Mouse (Mus musculus): Measurements from ENCODE around the gene Kiss1r.
"Not testable (repeated sequence)": the region's sequence is repeated elsewhere in the genome, so short reads cannot be mapped to it uniquely, and the experiment has no call there.

Kiss1r gene

GRCm38 (mm10) chr10:79940749-79941148 lies 24.0 kb downstream of the Kiss1r start:
- DNase-seq (ENCODE audit: low read depth, low spot score) = no peak

DNA sequence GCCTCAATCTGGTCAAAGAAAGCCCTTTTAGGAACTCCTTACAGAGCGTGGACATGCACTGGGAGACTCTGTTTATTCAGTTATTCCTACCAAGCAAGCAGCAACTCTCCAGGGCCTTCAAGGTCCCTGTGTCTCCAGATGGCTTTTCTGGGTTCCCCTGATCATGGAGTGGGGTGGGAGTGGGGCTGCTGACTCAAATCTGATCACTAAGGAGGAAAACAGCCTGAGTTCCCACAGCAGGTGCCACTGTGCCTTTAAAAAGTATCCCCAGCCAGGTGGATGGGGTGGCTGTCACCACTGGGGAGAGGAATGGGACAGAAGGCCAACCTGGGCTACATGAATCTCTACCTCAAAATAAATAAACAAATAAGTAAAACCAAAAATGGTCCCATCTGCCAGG lies 26.2 kb downstream of the Kiss1r start:
- no peak for DNase-seq (ENCODE audit: low read depth, low spot score)

GRCm38 (mm10) chr10:79943471-79943901 lies 26.7 kb downstream of the Kiss1r start:
- no peak for DNase-seq (ENCODE audit: low read depth, low spot score)

DNA sequence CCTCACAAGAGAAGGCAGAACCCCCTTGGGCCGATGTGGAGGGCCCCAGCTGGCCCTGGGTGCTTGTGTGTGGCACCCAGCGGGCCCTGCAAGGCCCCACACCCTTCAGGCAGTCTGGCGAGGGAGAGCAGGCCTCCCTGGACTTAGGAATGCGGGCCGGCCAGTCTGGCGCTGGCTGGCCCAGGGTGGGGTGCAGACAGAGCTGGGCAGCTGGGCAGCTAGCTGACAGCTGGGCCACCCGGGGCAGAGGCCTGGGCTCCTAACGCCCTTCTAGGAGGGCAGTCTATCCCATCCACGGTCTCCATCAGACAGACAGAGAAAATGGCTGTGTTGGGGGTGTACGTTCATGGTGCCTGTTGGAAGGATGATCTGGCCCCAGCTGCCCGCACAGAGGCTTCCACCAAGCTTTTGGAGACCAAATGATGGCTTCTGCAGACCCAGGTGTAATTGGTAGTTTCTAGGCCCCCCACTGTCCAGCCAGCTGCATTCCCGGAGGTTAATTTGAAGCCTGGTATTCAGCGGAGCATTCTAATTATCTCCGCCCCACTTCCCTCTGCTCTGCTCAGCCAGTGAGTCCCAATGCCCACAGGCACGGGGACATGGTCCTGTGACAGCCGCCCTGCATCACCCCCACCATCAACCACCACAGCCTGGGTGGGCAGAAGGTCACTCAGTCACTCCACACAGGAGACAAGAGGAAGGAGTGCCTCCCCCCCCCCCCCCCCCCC lies 28.9 kb downstream of the Kiss1r start:
- no peak for DNase-seq (ENCODE audit: low read depth, low spot score)

- DNase-seq (ENCODE audit: low read depth, low spot score) = no peak
Observed at GRCm38 (mm10) chr10:79946752-79947322, 30.1 kb downstream of the Kiss1r start.

- DNase-seq (ENCODE audit: low read depth, low spot score) = no peak
Observed at GRCm38 (mm10) chr10:79947502-79947901, 30.7 kb downstream of the Kiss1r start.

DNA sequence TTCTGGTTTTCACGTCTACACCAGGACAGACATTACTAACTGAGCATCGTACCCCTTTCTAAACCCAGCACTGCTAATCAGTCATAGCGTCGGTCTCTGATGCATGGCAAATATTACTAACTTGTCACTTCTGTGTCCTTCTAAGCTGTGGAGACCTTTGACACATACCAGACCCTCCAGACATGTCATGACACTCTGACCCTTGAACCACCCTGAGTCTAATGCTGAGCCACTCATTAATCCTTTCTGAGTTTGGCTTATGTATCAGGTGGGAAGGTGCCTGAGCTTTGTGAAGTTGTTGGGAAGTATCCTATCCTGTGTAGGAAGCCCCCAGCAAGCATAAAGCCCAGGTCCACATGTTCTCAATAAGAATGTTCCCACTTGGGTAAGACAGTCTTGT lies 33.1 kb downstream of the Kiss1r start:
- no peak for DNase-seq (ENCODE audit: low read depth, low spot score)

GRCm38 (mm10) chr10:79950661-79951060 lies 33.9 kb downstream of the Kiss1r start:
- DNase-seq (ENCODE audit: low read depth, low spot score) = no peak

DNA sequence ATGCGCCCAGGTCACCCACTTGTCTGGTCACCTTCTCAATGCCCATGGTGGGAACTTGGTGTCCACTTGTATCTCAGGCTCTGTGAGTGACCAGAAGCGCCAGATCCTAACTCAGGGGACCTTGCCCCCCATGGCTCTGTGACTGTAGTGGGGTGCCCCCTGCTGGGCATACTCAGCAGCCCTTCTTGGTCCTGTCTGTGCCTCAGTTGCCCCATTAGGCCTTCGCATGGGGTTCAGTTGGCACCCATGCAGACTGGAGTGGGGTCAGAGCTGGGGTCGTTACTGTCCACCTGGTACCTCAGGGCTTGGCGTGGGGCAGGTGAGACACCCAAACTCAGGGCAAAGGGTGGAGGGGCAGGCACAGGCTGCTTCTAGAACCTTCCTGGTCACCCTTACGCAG lies 37.2 kb downstream of the Kiss1r start:
- no peak for DNase-seq (ENCODE audit: low read depth, low spot score)

DNA sequence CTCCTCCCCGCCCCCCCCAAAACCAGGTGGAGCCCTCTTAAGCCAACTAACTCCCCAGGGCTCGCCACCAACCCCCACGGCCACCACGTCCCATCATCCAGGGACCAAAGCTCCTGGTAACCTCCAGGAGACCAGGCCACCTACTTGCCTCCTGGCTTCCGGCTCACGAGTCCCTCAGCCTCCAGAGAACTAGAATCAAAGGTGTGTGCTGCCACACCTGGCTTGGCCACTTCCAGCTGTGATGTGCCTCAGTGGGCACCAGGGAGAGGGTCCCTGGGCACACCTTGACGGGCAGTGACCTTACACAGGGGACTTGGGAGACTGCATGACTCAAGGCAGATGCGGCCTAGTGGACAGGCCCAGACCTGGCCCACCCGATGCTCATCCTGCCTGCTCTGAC lies 38.9 kb downstream of the Kiss1r start:
- no peak for DNase-seq (ENCODE audit: low read depth, low spot score)

GRCm38 (mm10) chr10:79956643-79957154 lies 39.9 kb downstream of the Kiss1r start:
- DNase-seq (ENCODE audit: low read depth, low spot score) = no peak

GRCm38 (mm10) chr10:79958140-79958816 lies 41.5 kb downstream of the Kiss1r start:
- DNase-seq (ENCODE audit: low read depth, low spot score) = peak; percentile 67

DNA sequence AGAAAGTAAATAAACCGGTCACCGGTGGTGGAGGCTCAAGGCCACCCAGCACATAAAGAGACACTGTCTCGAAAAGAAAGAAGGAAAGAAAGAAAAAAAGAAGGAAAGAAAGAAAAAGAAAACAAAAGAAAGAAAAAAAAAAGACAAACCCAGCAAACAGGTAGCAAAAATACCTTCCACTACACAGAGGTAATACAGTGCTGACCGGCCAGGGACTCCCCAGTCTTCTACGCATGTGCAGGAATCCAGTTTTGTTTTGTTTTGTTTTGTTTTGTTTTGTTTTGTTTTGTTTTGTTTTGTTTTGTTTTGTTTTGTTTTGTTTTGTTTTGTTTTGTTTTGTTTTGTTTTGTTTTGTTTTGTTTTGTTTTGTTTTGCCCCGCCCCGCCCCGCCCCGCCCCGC lies 42.6 kb downstream of the Kiss1r start:
- DNase-seq (ENCODE audit: low read depth, low spot score) = not testable (repeated sequence)

DNA sequence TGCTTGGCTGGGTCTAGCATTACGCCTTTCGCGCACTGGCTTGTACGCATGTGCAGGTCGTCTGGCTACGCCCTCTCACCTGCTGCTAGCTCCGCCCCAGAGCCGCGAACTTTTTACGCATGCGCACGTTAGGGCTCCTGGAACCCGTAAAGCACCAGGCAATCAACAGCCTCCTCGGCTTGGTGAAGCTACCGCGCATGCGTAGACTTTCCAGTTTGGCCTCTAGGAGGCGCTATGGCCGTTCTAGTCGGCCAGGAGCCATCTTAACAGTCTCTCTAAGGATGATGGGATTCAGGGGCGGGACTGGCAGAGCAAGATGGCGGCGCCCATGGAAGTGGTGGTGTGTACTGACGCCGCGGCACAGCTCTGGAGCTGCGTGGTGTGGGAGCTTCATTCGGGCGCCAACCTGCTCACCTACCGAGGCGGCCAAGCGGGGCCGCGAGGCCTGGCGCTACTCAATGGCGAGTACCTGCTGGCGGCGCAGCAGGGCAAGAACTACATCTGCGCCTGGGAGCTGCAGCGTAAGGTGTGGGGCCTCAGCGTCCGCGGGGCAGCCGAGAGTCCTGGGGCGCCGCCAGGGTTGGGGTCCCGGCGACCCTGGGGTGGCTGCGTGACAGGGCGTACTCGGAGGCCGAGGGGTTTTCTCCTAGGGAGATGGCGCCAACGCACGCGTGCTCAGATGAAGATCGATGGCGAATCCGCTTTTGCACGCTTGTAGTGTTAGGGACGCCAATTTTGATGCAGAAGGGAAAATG lies 43.3 kb downstream of the Kiss1r start, which contains the start of gene Wdr18:
Gene Wdr18, plus strand, starts transcription at position 306 of the 755 bp plus-strand sequence.
- DNase-seq (ENCODE audit: low read depth, low spot score) = peak; percentile 100

DNA sequence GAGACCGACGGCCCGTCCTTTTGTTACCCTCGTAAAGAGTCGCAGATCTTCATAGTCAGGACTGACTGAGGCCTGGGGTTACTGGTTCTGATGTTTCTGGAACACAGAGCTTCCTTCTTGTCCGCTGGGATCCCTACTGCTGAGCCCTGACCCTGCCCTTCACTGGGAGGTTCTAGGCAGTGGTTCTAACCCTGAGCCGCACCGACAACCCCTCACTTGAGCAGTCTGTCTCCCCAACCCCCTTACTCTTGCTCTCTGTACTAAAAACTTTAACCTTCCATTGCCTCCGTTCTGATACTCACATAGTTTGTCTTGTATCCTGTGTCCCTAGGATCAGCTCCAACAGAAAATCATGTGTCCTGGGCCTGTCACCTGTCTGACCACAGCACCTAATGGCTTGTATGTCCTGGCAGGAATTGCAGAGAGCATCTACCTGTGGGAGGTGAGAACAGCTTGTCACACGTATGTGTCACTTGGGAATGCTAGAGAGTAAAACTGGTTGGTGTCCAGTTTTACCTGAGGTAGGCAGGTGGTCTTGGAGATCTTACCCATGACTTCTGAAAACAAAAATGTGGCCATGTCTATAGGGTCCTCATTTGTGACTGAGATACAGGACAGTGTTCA lies 44.0 kb downstream of the Kiss1r start:
- no peak for DNase-seq (ENCODE audit: low read depth, low spot score)

GRCm38 (mm10) chr10:79964727-79965126 lies 48.0 kb downstream of the Kiss1r start:
- DNase-seq (ENCODE audit: low read depth, low spot score) = no peak

GRCm38 (mm10) chr10:79965325-79965724 lies 48.6 kb downstream of the Kiss1r start:
- no peak for DNase-seq (ENCODE audit: low read depth, low spot score)

DNA sequence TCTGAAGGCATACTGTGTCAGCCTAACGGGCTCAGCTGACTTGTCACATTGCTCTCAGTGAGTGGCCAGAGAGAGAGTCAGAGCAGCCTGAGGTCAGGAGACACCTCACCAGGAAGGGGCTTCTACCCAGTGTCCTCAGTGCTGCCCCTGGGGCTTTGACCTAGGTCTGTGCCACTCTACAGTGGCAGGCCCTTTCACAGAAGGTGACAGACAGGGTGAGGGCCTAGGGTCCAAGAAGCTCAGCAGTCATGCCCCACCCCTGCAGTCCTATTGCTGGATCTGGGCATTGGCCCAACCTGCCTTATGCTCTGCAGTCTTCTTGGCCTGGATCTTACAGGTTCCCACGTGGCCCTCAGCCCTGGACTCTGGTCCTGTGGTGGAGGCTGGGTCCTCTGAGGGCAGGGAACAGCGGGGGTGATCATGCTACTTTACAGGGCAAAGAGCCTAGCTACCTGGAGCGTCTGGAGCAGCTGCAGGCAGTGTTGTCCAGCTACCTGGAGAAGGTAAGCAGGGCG lies 50.2 kb downstream of the Kiss1r start:
- peak; percentile 55 for DNase-seq (ENCODE audit: low read depth, low spot score)

DNA sequence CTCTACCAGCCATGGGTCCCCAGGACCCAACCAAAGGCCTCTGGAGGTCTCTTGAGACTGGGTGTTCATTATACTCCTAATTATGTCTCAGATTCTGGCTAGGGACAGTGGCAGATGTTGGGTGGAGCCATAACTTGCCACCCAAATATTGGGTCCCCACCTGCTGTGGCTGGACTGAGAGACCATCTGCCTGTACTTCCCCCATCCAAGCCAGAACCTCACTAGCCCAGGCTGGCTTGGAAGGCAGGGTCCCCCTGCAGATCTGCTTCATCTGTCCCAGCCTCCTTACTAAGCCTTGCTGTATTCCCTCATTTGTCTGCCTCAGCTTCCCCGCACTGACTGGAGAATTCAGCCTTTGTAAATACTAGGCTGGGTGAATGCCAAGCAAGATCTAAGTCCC lies 51.4 kb downstream of the Kiss1r start:
- no peak for DNase-seq (ENCODE audit: low read depth, low spot score)

GRCm38 (mm10) chr10:79969124-79969568 lies 52.4 kb downstream of the Kiss1r start:
- no peak for DNase-seq (ENCODE audit: low read depth, low spot score)

Measured in skeletal muscle tissue, adult 2 months (tissue).